Mouse (Mus musculus) adipose tissue, adult 10 weeks (tissue): ENCODE data around the gene Speer4f1. TPM values are rescaled to one million over a fixed set of nuclear protein-coding genes. Genes with fewer than 3 reads are reported as not detected.

Experiments
- polyA plus RNA-seq: library from polyadenylated mRNA; stranded (reverse); fragments of 350-450 nt; fragmentation: Illumina TruSeq; extraction: RNeasy Lipid Tissue Mini Kit (QIAGEN cat#74804); gene quantifications from one replicate; pipeline ENCODE4 v1.2.3, GENCODE M21; 2014; ENCODE audit warnings: low read depth, low replicate concordance

Gene Speer4f1
- polyA plus RNA-seq, result not detected

GRCm38 (mm10) chr5:17475798-17476197, at the start of gene Speer4f1:
TSS of gene Speer4f1 (plus strand) at chr5:17476098.

Other genes with a start within 250 kb of the Speer4f1 start
- 0.30 TPM for gene Speer4f2, start 102.9 kb upstream of the Speer4f1 start, polyA plus RNA-seq
- gene Sema3c, start 98.2 kb downstream of the Speer4f1 start, polyA plus RNA-seq, result 56.9 TPM